Mouse (Mus musculus): ENCODE measurements around the gene Fbxl16. TPM values are rescaled to one million over a fixed set of nuclear protein-coding genes. Genes with fewer than 3 reads are reported as not detected.
A peak's percentile ranks its signal among the peaks of the same experiment; 100 is the strongest.

Fbxl16 gene
- 1.3 and 1.9 TPM in 2 replicates for polyA plus RNA-seq (2015; fragmentation: Nextera tagmentation; extraction: Ambion mirVana)

DNA sequence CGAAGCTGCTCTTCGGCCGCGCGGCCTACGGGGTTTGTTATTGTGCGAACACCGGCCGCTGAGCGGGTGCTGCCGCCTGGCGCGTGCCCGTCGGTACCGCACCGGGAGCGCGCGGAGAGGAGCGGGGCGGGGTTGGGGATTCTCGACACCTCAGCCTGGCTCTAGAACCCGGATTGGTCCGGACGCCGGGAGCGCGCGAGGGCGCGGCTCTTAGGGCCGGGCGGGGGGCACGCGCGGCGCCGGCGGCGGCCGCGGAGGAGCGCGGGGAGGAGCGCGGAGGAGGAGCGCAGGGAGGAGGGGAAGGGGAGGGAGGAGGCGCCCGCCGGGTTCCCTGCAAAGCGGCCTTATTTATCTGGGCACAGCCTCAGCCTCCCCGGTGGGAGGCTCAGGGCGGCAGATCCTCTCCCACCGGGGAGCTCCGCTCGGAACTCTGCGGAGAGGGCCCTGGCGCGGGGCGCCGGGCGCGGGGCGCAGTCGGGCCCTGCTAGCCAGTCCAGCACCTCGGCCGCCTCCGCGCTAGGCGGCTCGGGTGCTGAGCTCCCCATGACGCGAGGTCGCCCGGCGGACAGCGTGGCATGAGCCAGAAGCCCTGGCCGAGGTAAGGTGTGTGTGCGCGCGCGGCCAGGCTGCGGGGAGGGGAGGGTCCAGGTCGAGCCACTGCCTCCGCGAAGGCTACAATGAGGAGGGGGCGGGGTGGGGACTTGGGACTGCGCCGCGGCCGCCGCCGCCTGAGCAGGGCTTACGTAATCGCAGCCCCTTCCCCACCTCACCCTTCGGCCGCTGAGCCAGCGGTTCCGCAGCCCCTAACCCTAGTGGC is at the start of gene Fbxl16:
Fbxl16 (plus strand) TSS at position 297 of the 817 bp plus-strand sequence.
- H3K9me3 ChIP-seq (ENCODE audit: control insufficient read depth, low read length) = no peaks in the 10 kb centered on the region
- ATAC-seq (ENCODE audit: low FRiP score, low TSS enrichment) (peak; percentile 69), DNase-seq (ENCODE audit: low spot score) (peak; percentile 73)
- 0 out of 2 replicates have a peak, but pooled peaks cover 2% of the 10 kb centered on the region for H3K27me3 ChIP-seq (ENCODE audit: control insufficient read depth, insufficient read depth, low read length)
- no peak within 1 kb of the TSS for H3K27ac ChIP-seq (replicated peaks)
- TF ChIP-seq EP300 (optimal IDR thresholded peaks at IDR 0.05) (no peak), CTCF (IDR thresholded peaks at IDR 0.05; ENCODE audit: low read depth) (peak; percentile 60)
- peak within 1 kb of the TSS; percentile 53 for H3K9ac ChIP-seq (ENCODE audit: low read length)
- peak within 1 kb of the TSS; percentile 84 for H3K4me2 ChIP-seq (replicated peaks; ENCODE audit: low read depth)
- H3K4me1 ChIP-seq (replicated peaks; ENCODE audit: control insufficient read depth, insufficient read depth) = no peaks in the 10 kb centered on the region
- H3K36me3 ChIP-seq (ENCODE audit: control insufficient read depth, insufficient read depth, low read length) = no peaks in the 10 kb centered on the region
- WGBS = under 1% methylated on average over 67 of the region's 100 CpGs
- H3K4me3 ChIP-seq (ENCODE audit: low read depth, low read length) = peak within 1 kb of the TSS; percentile 52

DNA sequence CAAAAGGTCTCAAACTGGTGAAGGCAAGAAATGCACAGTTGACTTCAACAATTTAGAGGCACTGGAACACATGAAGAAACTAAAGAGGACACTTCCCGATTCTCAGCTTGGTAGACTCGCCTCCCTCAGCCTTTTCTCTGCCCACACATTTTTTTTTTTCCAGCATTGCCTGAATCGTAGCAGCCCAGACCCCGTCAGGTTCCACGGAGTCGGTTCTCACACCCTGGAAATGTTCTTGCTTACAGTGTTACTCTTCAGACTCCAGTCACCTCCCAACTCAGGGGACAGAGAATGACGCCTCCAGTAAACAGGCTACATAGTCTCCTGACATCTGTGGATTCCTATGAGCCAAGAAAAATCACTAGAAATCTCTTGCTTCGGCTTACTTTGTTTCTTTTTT is 48.7 kb upstream of the Fbxl16 start:
- Histone ChIP-seq H3K9me3 (ENCODE audit: control insufficient read depth, low read length) (no peaks in the 10 kb centered on the region), H3K4me3 (ENCODE audit: low read depth, low read length) (no peak overlapping the region), H3K4me2 (replicated peaks; ENCODE audit: low read depth) (no peak overlapping the region), H3K4me1 (replicated peaks; ENCODE audit: control insufficient read depth, insufficient read depth) (no peaks in the 10 kb centered on the region), H3K27me3 (ENCODE audit: control insufficient read depth, insufficient read depth, low read length) (no peaks in the 10 kb centered on the region), H3K9ac (ENCODE audit: low read length) (no peak overlapping the region), H3K36me3 (ENCODE audit: control insufficient read depth, insufficient read depth, low read length) (no peaks in the 10 kb centered on the region), H3K27ac (replicated peaks) (no peak overlapping the region)
- ATAC-seq (ENCODE audit: low FRiP score, low TSS enrichment) (no peak), DNase-seq (ENCODE audit: low spot score) (no peak)
- 68% methylated on average over 8 of the region's 8 CpGs for WGBS
- no peak for TF ChIP-seq EP300 (optimal IDR thresholded peaks at IDR 0.05)
- TF ChIP-seq CTCF (IDR thresholded peaks at IDR 0.05; ENCODE audit: low read depth) = no peak

DNA sequence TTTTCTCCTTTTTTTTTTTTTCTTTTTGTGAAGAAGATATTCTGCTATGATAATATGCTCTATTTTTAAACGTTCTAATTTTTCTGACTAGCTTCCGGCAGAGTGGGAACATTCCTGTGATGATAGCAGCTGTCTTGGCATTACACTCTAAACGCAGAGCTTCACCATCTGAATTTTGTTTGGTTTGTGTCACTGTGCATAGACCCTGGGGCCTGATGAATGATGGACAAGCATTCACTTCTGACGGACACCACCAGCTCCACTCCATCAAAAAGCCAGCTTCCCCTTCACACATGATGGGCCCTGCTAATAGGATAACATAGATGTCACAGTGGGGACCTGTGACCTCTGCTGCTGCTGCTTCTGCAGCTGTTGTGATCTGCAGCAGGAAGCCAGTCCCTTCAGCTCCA is 47.3 kb upstream of the Fbxl16 start:
- Histone ChIP-seq H3K9ac (ENCODE audit: low read length) (no peak overlapping the region), H3K4me1 (replicated peaks; ENCODE audit: control insufficient read depth, insufficient read depth) (no peaks in the 10 kb centered on the region), H3K27me3 (ENCODE audit: control insufficient read depth, insufficient read depth, low read length) (no peaks in the 10 kb centered on the region), H3K9me3 (ENCODE audit: control insufficient read depth, low read length) (no peaks in the 10 kb centered on the region), H3K4me2 (replicated peaks; ENCODE audit: low read depth) (no peak overlapping the region), H3K4me3 (ENCODE audit: low read depth, low read length) (no peak overlapping the region), H3K27ac (replicated peaks) (no peak overlapping the region), H3K36me3 (ENCODE audit: control insufficient read depth, insufficient read depth, low read length) (no peaks in the 10 kb centered on the region)
- ATAC-seq (ENCODE audit: low FRiP score, low TSS enrichment) (no peak), DNase-seq (ENCODE audit: low spot score) (no peak)
- TF ChIP-seq CTCF (IDR thresholded peaks at IDR 0.05; ENCODE audit: low read depth) (no peak), EP300 (optimal IDR thresholded peaks at IDR 0.05) (no peak)
- WGBS = 30% methylated on average over 4 of the region's 4 CpGs

DNA sequence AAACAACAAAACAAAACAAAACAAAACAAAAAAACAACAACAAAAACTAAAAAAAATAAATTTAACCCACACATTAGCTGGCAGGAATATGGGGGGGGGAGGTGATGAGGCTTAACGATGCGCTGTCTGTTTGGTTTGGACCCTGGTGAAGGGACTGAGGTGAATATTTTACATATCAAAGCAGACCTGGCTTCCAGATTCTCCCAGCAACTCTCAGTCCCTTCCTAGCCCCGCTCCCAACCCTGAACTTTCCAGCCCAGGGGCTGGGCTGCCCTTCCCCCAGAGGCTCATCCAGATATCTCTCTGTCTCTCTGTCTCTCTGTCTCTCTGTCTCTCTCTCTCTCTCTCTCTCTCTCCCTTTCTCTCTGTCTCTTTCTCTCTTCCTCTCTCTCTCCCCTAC is 46.3 kb upstream of the Fbxl16 start:
- H3K27ac ChIP-seq (replicated peaks) = no peak overlapping the region
- 34% methylated on average over 3 of the region's 3 CpGs for WGBS

DNA sequence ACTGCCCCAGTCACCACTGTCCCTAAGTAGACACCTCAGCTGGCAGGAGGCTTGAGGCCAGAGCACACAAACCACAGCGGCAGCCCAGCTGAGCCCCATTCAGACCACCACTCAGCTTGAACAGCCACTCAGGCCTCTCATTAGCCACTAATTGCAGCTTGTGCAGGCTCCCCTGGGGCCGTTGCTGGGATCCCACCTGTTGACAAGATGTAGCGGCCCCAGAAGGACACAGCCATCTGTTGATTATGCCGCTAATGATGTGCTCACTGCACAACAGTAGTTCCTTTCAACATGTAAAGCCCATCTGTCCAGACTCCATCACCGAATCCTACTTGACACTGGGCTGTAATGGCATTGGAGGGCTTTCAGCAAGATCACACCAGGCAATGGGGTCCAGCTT is 43.0 kb upstream of the Fbxl16 start:
- 74% methylated on average over 5 of the region's 5 CpGs for WGBS

More for the DNA sequence above, 46.3 kb upstream of the Fbxl16 start:
- H3K4me2 ChIP-seq (replicated peaks; ENCODE audit: low read depth) = no peak overlapping the region
- no peaks in the 10 kb centered on the region for H3K9me3 ChIP-seq (ENCODE audit: control insufficient read depth, low read length)
- H3K4me3 ChIP-seq (ENCODE audit: low read depth, low read length) = no peak overlapping the region
- no peaks in the 10 kb centered on the region for H3K4me1 ChIP-seq (replicated peaks; ENCODE audit: control insufficient read depth, insufficient read depth)
- no peaks in the 10 kb centered on the region for H3K27me3 ChIP-seq (ENCODE audit: control insufficient read depth, insufficient read depth, low read length)
- no peak for TF ChIP-seq CTCF (IDR thresholded peaks at IDR 0.05; ENCODE audit: low read depth)
- no peak for TF ChIP-seq EP300 (optimal IDR thresholded peaks at IDR 0.05)
- no peaks in the 10 kb centered on the region for H3K36me3 ChIP-seq (ENCODE audit: control insufficient read depth, insufficient read depth, low read length)
- no peak overlapping the region for H3K9ac ChIP-seq (ENCODE audit: low read length)
- no peak for ATAC-seq (ENCODE audit: low FRiP score, low TSS enrichment)
- no peak for DNase-seq (ENCODE audit: low spot score)

DNA sequence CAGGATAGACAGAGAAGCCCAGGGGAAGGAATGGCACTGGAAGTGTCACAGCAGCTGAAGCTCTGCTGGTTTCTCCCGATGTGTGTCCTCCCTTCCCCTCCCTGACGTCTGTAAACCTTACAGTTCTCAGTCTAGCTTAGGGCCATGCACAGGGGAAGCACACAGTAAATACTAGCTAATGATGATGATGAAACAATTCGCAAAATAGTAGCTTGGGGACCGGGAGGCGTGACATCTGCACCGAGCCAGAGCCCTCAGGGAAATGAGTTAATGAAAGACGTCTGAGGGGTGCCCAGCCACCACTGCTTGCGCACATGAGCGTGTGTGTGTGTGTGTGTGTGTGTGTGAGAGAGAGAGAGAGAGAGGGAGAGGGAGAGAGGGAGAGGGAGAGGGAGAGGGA is 39.6 kb upstream of the Fbxl16 start:
- 57% methylated on average over 9 of the region's 9 CpGs for WGBS
- peaks cover 3% of the 10 kb centered on the region for H3K4me1 ChIP-seq (replicated peaks; ENCODE audit: control insufficient read depth, insufficient read depth)
- no peak for ATAC-seq (ENCODE audit: low FRiP score, low TSS enrichment)
- no peak overlapping the region for H3K27ac ChIP-seq (replicated peaks)
- H3K4me2 ChIP-seq (replicated peaks; ENCODE audit: low read depth) = no peak overlapping the region
- TF ChIP-seq CTCF (IDR thresholded peaks at IDR 0.05; ENCODE audit: low read depth) (no peak), EP300 (optimal IDR thresholded peaks at IDR 0.05) (no peak)
- no peaks in the 10 kb centered on the region for H3K36me3 ChIP-seq (ENCODE audit: control insufficient read depth, insufficient read depth, low read length)
- DNase-seq (ENCODE audit: low spot score) = no peak
- no peaks in the 10 kb centered on the region for H3K27me3 ChIP-seq (ENCODE audit: control insufficient read depth, insufficient read depth, low read length)
- no peaks in the 10 kb centered on the region for H3K9me3 ChIP-seq (ENCODE audit: control insufficient read depth, low read length)
- H3K9ac ChIP-seq (ENCODE audit: low read length) = no peak overlapping the region
- no peak overlapping the region for H3K4me3 ChIP-seq (ENCODE audit: low read depth, low read length)

More for the DNA sequence above, 43.0 kb upstream of the Fbxl16 start:
- no peaks in the 10 kb centered on the region for H3K4me1 ChIP-seq (replicated peaks; ENCODE audit: control insufficient read depth, insufficient read depth)
- no peak overlapping the region for H3K9ac ChIP-seq (ENCODE audit: low read length)
- H3K4me3 ChIP-seq (ENCODE audit: low read depth, low read length) = no peak overlapping the region
- H3K27ac ChIP-seq (replicated peaks) = no peak overlapping the region
- DNase-seq (ENCODE audit: low spot score) = no peak
- no peaks in the 10 kb centered on the region for H3K9me3 ChIP-seq (ENCODE audit: control insufficient read depth, low read length)
- no peak for TF ChIP-seq EP300 (optimal IDR thresholded peaks at IDR 0.05)
- TF ChIP-seq CTCF (IDR thresholded peaks at IDR 0.05; ENCODE audit: low read depth) = no peak
- ATAC-seq (ENCODE audit: low FRiP score, low TSS enrichment) = no peak
- no peaks in the 10 kb centered on the region for H3K36me3 ChIP-seq (ENCODE audit: control insufficient read depth, insufficient read depth, low read length)
- no peak overlapping the region for H3K4me2 ChIP-seq (replicated peaks; ENCODE audit: low read depth)
- no peaks in the 10 kb centered on the region for H3K27me3 ChIP-seq (ENCODE audit: control insufficient read depth, insufficient read depth, low read length)

Data from stomach, postnatal 0 days (tissue).